In the genomic region with DNA sequence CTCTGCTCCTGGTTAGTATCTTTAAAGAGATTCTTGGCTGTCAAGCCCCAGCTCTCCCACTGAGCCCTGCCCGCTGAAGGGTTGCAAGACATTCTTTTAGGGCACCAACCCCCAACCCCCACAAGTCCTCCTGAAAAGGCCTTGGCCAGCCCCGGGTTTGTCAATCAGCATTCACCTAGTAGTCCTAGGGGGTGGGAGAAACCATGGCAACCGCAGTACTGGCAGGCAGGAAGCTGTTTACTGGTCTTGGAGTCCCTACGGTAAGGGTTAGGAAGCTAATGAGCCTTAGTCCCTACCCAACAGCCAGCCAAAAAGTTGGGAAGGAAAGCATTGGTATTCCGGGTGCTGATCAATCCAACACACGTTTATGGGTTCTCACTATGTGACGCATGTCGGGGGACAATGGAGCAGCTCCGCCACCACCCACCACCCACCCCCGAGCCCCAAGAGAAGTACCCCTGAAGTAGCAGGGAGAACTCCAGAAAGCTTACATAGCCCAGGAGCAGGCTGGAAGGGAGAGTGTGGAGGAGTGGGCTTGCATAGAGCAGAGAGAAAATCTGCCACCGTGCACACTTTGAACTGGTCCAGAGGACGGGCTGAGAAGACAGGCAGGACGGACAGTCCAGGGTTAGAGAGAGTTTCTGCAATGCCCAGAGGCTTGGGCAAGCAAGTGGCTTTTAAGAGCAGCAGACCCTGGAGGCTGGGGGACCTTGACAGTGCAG, we compare ENCODE assay signal across 10 mouse cellular contexts. TPM values are rescaled to one million over a fixed set of nuclear protein-coding genes. Genes with fewer than 3 reads are reported as not detected.
DNase-seq lines count a peak whose midpoint lies in the region; ATAC-seq and TF ChIP-seq lines count a peak whose summit lies in the region.
"Had no signal": no experiment of that assay in that cellular context is flagged by ENCODE, and none has a peak within 500 bp of the region (broad histone marks: within the 10 kb centered on the region; RNA-seq: fewer than 3 reads in every experiment).

TSS of gene Gm4491 (minus strand) at position 61 of the 722 bp plus-strand sequence.

- no peak within 1 kb of the TSS for H3K4me3 ChIP-seq in embryonic facial prominence, embryonic 11.5 days (ENCODE audit: low read depth, low read length)
- peak within 1 kb of the TSS; percentile 38 for H3K4me3 ChIP-seq in layer of hippocampus, adult 2 months
- H3K4me3 ChIP-seq in midbrain, embryonic 12.5 days: 0 out of 2 replicates have a peak within 1 kb of the TSS, but pooled peaks have one; percentile 9

- 10% methylated on average over 13 of the region's 13 CpGs for WGBS in embryonic facial prominence, embryonic 11.5 days
- 10% methylated on average over 13 of the region's 13 CpGs for WGBS in midbrain, embryonic 12.5 days

- H3K9ac ChIP-seq in embryonic facial prominence, embryonic 11.5 days (replicated peaks; ENCODE audit: low read length): no peak within 1 kb of the TSS
- H3K9ac ChIP-seq in midbrain, embryonic 12.5 days (replicated peaks): no peak within 1 kb of the TSS

- H3K27ac ChIP-seq in embryonic facial prominence, embryonic 11.5 days (replicated peaks; ENCODE audit: low read depth, low read length): no peak within 1 kb of the TSS
- peak within 1 kb of the TSS; percentile 79 for H3K27ac ChIP-seq in layer of hippocampus, adult 2 months
- no peak within 1 kb of the TSS for H3K27ac ChIP-seq in midbrain, embryonic 12.5 days (replicated peaks)

- H3K4me2 ChIP-seq in embryonic facial prominence, embryonic 11.5 days (ENCODE audit: low read depth, low read length): no peak within 1 kb of the TSS; the same call in 1 of the 2 replicates
- H3K4me2 ChIP-seq in midbrain, embryonic 12.5 days (replicated peaks): peak within 1 kb of the TSS; percentile 41

- no peak for TF ChIP-seq CTCF in layer of hippocampus, adult 2 months (conservative IDR thresholded peaks at IDR 0.05)

- no peaks in the 10 kb centered on the region for H3K9me3 ChIP-seq in embryonic facial prominence, embryonic 11.5 days (replicated peaks; ENCODE audit: control insufficient read depth, low read length)
- no peaks in the 10 kb centered on the region for H3K9me3 ChIP-seq in midbrain, embryonic 12.5 days

- DNase-seq in ZHBTc4 (ENCODE audit: low read depth, low spot score): peak; percentile 20
- DNase-seq in embryonic facial prominence, embryonic 11.5 days (ENCODE audit: low spot score): peak; percentile 36
- DNase-seq in layer of hippocampus, adult 2 months (ENCODE audit: low spot score in 2 of 2): peak; percentile 56 to 84
- DNase-seq in adrenal gland, postnatal 36 days: no peak

- ATAC-seq in embryonic facial prominence, embryonic 11.5 days (replicated peaks; ENCODE audit: insufficient number of reproducible peaks, low FRiP score, low TSS enrichment, low read depth): 0 out of 2 replicates have a peak, but pooled peaks have one; percentile 56
- peak; percentile 76 for ATAC-seq in midbrain, embryonic 12.5 days (ENCODE audit: low FRiP score, low read depth)
- ATAC-seq in granulocyte monocyte progenitor cell, adult 5-6 weeks (replicated peaks; ENCODE audit: poor library complexity, severe bottlenecking): no peak
- no peak for ATAC-seq in inflammation-experienced regulatory T-cells, adult 6 months
- no peak for ATAC-seq in megakaryocyte, adult 5-6 weeks (ENCODE audit: poor library complexity, severe bottlenecking)

- no peaks in the 10 kb centered on the region for H3K36me3 ChIP-seq in embryonic facial prominence, embryonic 11.5 days (replicated peaks; ENCODE audit: control insufficient read depth, insufficient read depth, low read depth, low read length)
- H3K36me3 ChIP-seq in midbrain, embryonic 12.5 days: no peaks in the 10 kb centered on the region

- H3K4me1 ChIP-seq in embryonic facial prominence, embryonic 11.5 days (ENCODE audit: control insufficient read depth, insufficient read depth, low read length): no peaks in the 10 kb centered on the region
- H3K4me1 ChIP-seq in midbrain, embryonic 12.5 days: peaks cover 9% of the 10 kb centered on the region

- no peaks in the 10 kb centered on the region for H3K27me3 ChIP-seq in embryonic facial prominence, embryonic 11.5 days (ENCODE audit: control insufficient read depth, insufficient read depth, low read length)
- 0 out of 2 replicates have a peak, but pooled peaks cover 7% of the 10 kb centered on the region for H3K27me3 ChIP-seq in midbrain, embryonic 12.5 days

RNA-seq across cellular contexts. Expression of gene Gm4491, which starts in this region (rescaled TPM):
- polyA plus RNA-seq in embryonic facial prominence, embryonic 11.5 days (2014; fragmentation: Nextera tagmentation; extraction: Ambion mirVana): not detected in 2 replicates
- under 1 TPM; 0.79 to 0.91 TPM for total RNA-seq in layer of hippocampus, adult 2 months (2021)
- polyA plus RNA-seq in midbrain, embryonic 12.5 days (2016; fragmentation: Nextera tagmentation; extraction: Ambion mirVana): not detected in 2 replicates
- total RNA-seq in granulocyte monocyte progenitor cell, adult 5-6 weeks (2014; fragmentation: Nextera tagmentation): not detected in 2 replicates
- not detected in 2 replicates for total RNA-seq in granulocyte monocyte progenitor cell, adult 5-6 weeks (2017)
- not detected for polyA plus RNA-seq in inflammation-experienced regulatory T-cells, adult 6 months (2017; shearing (Covaris generic))
- not detected in 2 replicates for total RNA-seq in megakaryocyte, adult 5-6 weeks (2015)
- not detected in 2 replicates for total RNA-seq in megakaryocyte, adult 5-6 weeks (2017)
- total RNA-seq in adrenal gland, postnatal 36 days (2021): not detected
- total RNA-seq: ES-E14 had no signal
- polyA plus RNA-seq: lung, embryonic 16.5 days had no signal

Comparison
In these comparisons a context has a peak if more than half of its experiments do, and no peak if none do; other contexts are left out.
1. Peak in DNase-seq and ATAC-seq in embryonic facial prominence, embryonic 11.5 days; RNA of the gene not detected or under 1 TPM.
2. Peak in DNase-seq, H3K4me3 ChIP-seq and H3K27ac ChIP-seq in layer of hippocampus, adult 2 months; RNA of the gene not detected or under 1 TPM.
3. Peak in ATAC-seq, H3K4me3 ChIP-seq and H3K4me2 ChIP-seq in midbrain, embryonic 12.5 days; RNA of the gene not detected or under 1 TPM.